Mouse (Mus musculus) liver, embryonic 11.5 days (tissue): ENCODE results near the gene Dna2. TPM values are rescaled to one million over a fixed set of nuclear protein-coding genes. Genes with fewer than 3 reads are reported as not detected.
A peak's percentile ranks its signal among the peaks of the same experiment; 100 is the strongest.

Experiments used
- ATAC-seq: fragments of 200-750 bp; cut with Nextera tagmentation; replicated peaks from 2 replicates; pipeline ENCODE4 v1.8.0; 2017; ENCODE audit warnings: moderate number of reproducible peaks, mild to moderate bottlenecking, moderate TSS enrichment, moderate library complexity; ENCODE audit not compliant: low FRiP score
- DNase-seq: peaks from one replicate; pipeline ENCODE4 v3.0.0-alpha.2; 2017; ENCODE audit warnings: low spot score
- H3K27ac ChIP-seq: fragments of 300-500 bp; sonication (generic); 2 replicates; pipeline ENCODE4 v1.5.1; 2014; ENCODE audit warnings: mild to moderate bottlenecking, low read depth, low read length, control low read depth
- H3K27me3 ChIP-seq: fragments of 300-500 bp; sonication (generic); replicated peaks from 2 replicates; pipeline ENCODE4 v1.6.1; 2014; ENCODE audit warnings: low read length, mixed read lengths; ENCODE audit not compliant: control insufficient read depth, insufficient read depth
- H3K36me3 ChIP-seq: fragments of 300-500 bp; sonication (generic); 2 replicates; pipeline ENCODE4 v1.6.1; 2014; ENCODE audit warnings: mild to moderate bottlenecking, low read length, moderate library complexity, mixed read lengths; ENCODE audit not compliant: control insufficient read depth, insufficient read depth
- H3K4me1 ChIP-seq: fragments of 300-500 bp; sonication (generic); replicated peaks from 2 replicates; pipeline ENCODE4 v1.6.1; 2014; ENCODE audit warnings: low read length, mixed read lengths; ENCODE audit not compliant: control insufficient read depth, insufficient read depth
- H3K4me2 ChIP-seq: fragments of 300-500 bp; sonication (generic); 2 replicates; pipeline ENCODE4 v1.6.1; 2014; ENCODE audit warnings: mild to moderate bottlenecking, control low read depth, moderate library complexity
- H3K4me3 ChIP-seq: fragments of 300-500 bp; sonication (generic); 2 replicates; pipeline ENCODE4 v1.5.1; 2014; ENCODE audit warnings: low read depth, low read length, control low read depth
- H3K9ac ChIP-seq: fragments of 300-500 bp; sonication (generic); 2 replicates; pipeline ENCODE4 v1.6.1; 2014; ENCODE audit warnings: low read depth, low read length, control low read depth
- H3K9me3 ChIP-seq: fragments of 300-500 bp; sonication (generic); 2 replicates; pipeline ENCODE4 v1.6.1; 2016; ENCODE audit warnings: low read length, inconsistent platforms, mixed read lengths; ENCODE audit not compliant: control insufficient read depth
- WGBS: fragments of 180-500 bp; shearing (Covaris S2); extraction: QIAGEN DNeasy Blood & Tissue Kit; methylation state at CpG from one replicate; pipeline ENCODE4 v1.1.7; 2014; 5-methylcytosine and 5-hydroxymethylcytosine counted together
- polyA plus RNA-seq: library from polyadenylated mRNA; unstranded; fragments of >200 nt; fragmentation: Nextera tagmentation; extraction: Ambion mirVana; gene quantifications from 2 replicates; pipeline ENCODE4 v1.2.1, GENCODE M21; 2014

The Dna2 gene
- polyA plus RNA-seq, 1 experiment from 2014 or later, result 58.1 TPM

DNA sequence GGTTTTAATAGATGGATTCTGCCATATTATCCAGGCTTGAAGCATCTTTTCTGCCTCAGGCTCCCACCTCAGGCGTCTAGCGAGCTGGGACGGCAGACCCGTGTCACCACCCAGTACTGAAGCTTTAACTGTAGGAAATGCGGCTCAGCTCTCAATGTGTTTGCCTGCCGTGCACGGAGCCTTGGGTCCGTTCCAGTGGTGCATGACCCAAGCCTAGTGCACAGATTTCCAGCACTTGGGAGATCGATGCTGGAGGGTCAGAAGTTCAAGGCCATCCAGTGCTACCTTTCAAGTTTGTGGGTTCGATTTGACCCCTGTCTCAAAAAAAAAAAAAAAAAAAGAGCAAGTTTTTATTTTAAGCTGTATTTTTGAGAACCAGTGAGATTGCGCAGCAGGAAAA is 19.0 kb downstream of the Dna2 start:
- 87% methylated on average over 11 of the region's 11 CpGs for WGBS
- Histone ChIP-seq H3K9me3 (no peaks in the 10 kb centered on the region), H3K27ac (no peak overlapping the region), H3K9ac (no peak overlapping the region), H3K4me3 (no peak overlapping the region), H3K27me3 (no peaks in the 10 kb centered on the region), H3K36me3 (peaks cover 60% of the 10 kb centered on the region), H3K4me2 (no peak overlapping the region), H3K4me1 (no peaks in the 10 kb centered on the region)
- no peak for ATAC-seq
- no peak for DNase-seq

DNA sequence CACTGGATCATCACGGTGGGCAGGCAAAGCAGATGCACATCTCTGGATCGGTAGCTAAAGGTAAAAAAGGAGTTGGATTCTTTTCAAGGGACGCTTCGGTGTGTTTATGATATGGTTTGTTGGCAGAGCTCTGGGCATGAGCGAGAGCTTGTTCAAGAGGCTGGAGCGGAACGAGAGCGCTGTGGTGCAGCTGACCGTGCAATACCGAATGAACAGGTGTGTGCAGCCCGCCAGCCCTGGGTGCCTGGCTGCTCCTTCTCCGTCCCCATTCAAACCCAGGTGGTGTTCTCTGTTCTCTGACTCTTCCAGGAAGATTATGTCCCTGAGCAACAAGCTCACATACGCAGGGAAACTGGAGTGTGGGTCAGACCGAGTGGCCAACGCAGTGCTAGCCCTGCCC is 19.5 kb downstream of the Dna2 start:
- WGBS, result 96% methylated on average over 15 of the region's 15 CpGs
- DNase-seq (no peak), ATAC-seq (no peak)
- Histone ChIP-seq H3K4me3 (no peak overlapping the region), H3K9me3 (no peaks in the 10 kb centered on the region), H3K27me3 (no peaks in the 10 kb centered on the region), H3K27ac (no peak overlapping the region), H3K36me3 (peaks cover 60% of the 10 kb centered on the region), H3K9ac (no peak overlapping the region), H3K4me1 (no peaks in the 10 kb centered on the region), H3K4me2 (no peak overlapping the region)

DNA sequence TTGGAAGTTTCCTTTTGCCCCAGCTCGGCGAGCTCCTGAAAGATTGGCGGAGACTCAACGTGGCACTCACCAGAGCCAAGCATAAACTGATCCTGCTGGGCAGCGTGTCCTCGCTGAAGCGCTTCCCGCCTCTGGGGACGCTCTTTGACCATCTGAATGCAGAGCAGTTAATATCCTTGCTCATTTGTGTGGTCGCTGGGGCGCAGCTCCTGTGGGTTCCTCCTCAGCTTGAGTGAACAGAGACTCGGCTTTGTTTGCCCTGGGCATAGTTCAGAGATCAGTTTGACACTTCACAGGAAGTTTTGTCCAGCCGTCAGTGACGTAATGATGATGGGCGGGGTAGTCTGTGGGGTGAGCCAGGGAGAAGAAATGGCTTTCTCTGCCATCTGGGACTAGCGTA is 25.0 kb downstream of the Dna2 start:
- no peak for DNase-seq
- H3K4me2 ChIP-seq, result no peak overlapping the region
- no peak overlapping the region for H3K4me3 ChIP-seq
- H3K9me3 ChIP-seq, result no peaks in the 10 kb centered on the region
- peaks cover 34% of the 10 kb centered on the region for H3K36me3 ChIP-seq
- 78% methylated on average over 16 of the region's 16 CpGs for WGBS
- no peak overlapping the region for H3K27ac ChIP-seq
- H3K4me1 ChIP-seq, result no peaks in the 10 kb centered on the region
- no peak overlapping the region for H3K9ac ChIP-seq
- H3K27me3 ChIP-seq, result no peaks in the 10 kb centered on the region
- ATAC-seq, result no peak; the same call in 1 of the 2 replicates

DNA sequence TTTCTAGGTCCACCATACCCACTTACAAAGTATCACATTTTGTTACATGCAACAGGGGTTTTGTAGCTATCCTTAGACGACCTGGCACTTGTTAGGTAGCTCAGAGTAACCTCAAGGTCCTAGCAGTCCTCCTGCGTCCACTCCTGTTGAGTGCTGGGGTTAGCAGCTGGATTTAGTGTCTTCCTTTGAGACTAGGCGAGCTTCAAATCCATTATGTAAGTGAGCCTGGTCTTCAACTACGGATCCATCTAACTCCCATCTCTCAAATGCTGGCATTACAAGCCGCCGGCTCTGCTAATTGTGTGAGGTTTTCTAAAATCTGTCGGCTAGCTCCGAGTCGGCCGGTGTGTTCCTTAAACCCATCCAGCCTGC is 32.8 kb downstream of the Dna2 start:
- Histone ChIP-seq H3K9ac (no peak overlapping the region), H3K27me3 (no peaks in the 10 kb centered on the region), H3K9me3 (no peaks in the 10 kb centered on the region), H3K36me3 (peaks cover 2% of the 10 kb centered on the region; the same call in 1 of the 2 replicates), H3K4me2 (peak overlapping the region; percentile 90), H3K27ac (no peak overlapping the region), H3K4me1 (no peaks in the 10 kb centered on the region; the same call in 1 of the 2 replicates), H3K4me3 (peak overlapping the region; percentile 93)
- ATAC-seq (no peak), DNase-seq (no peak)
- WGBS, result 16% methylated on average over 10 of the region's 10 CpGs

DNA sequence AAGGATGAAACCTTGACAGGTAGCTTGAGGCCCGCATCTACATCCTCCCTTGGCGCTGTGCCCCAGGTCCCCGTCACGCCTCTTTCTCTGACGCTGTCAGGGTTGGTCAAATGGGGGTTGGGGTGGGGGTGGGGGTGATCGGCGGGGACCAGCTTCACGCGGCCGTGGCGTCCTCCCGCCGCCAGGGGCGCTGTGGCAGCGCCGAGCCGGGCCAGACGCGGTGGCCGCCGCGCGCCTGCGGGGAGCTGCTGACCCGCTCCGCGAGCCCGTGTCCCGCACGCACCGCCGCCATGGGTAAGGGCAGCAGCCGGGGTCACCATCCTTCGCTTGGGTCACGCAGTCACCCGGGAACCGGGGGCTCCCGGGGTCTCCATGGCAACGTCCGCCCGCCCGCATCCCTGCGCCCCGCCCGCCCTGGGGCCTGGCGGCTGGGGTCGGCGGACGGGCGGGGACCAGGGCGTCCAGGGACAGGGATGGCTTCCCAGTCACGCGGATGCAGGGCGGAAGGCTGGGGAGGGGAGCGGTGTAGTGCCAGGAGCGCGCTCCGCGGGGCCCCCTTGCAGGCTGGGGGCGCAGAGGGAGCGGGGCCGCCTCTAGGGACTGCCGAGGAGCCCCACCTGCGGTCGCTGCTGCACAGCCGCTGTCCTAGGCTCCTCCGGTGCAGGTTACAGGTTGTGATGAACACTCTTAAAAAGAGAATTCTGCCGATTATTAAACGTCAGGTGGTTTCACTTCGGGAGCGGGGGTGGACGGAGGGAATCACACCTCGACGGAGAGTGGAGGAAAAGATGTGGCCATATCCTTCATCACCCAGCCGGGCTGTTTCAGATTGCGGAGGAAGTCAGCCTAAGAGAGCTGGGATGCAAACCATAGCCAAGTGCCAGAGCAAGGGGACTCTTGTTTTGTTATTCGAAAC is 33.5 kb downstream of the Dna2 start, which contains the start of gene Rufy2:
TSS of gene Rufy2 (plus strand) at position 185 of the 916 bp plus-strand sequence.
- Histone ChIP-seq H3K27ac (0 out of 2 replicates have a peak within 1 kb of the TSS, but pooled peaks have one; percentile 3), H3K9ac (peak within 1 kb of the TSS; percentile 81), H3K4me3 (peak within 1 kb of the TSS; percentile 93), H3K27me3 (no peaks in the 10 kb centered on the region), H3K9me3 (no peaks in the 10 kb centered on the region), H3K4me2 (peak within 1 kb of the TSS; percentile 90), H3K4me1 (no peaks in the 10 kb centered on the region; the same call in 1 of the 2 replicates), H3K36me3 (peaks cover 2% of the 10 kb centered on the region; the same call in 1 of the 2 replicates)
- DNase-seq (peak; percentile 83), ATAC-seq (peak; percentile 80)
- WGBS, result 1% methylated on average over 77 of the region's 77 CpGs

DNA sequence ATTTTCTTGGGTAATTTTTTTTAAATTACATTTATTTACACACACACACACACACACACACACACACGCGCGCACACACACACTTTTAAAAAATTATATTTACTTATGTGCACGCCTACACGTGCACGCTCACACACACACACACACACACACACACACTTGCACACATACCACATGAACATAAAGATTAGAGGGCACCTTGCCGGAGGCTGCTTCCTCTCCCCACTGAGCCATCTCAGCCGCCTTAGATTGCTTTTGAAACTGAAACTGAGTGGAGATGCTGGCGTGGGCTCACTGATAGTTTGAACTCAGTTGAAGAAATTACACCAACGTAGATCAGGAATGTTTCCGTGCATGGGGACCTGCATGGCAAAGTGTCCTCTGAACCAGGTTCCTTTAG is 37.2 kb downstream of the Dna2 start:
- DNase-seq, result no peak
- Histone ChIP-seq H3K27ac (no peak overlapping the region), H3K4me1 (no peaks in the 10 kb centered on the region; the same call in 1 of the 2 replicates), H3K4me2 (no peak overlapping the region), H3K4me3 (no peak overlapping the region), H3K36me3 (0 out of 2 replicates have a peak, but pooled peaks cover 5% of the 10 kb centered on the region), H3K9me3 (no peaks in the 10 kb centered on the region), H3K9ac (no peak overlapping the region), H3K27me3 (no peaks in the 10 kb centered on the region)
- no peak for ATAC-seq
- WGBS, result 90% methylated on average over 11 of the region's 11 CpGs

DNA sequence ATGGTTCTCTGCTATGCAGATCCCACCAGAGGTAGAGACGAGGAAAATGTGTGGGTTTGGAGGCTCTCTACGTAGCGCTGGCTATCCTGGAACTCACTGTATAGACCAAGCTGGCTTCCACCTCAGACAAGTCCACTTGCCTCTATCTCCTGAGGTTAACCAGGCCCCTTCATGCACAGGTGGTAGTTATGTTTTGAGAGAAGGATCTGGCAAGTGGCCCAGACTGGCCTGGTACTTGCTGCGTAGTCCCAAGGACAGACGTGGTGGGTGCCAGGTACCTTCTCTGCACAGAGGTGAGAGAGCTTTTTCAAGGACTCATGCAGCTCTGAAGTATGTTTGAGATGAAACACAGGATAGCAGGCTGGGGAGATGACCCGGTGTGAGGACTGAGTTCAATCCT is 37.7 kb downstream of the Dna2 start:
- DNase-seq, result no peak
- no peak overlapping the region for H3K9ac ChIP-seq
- no peak overlapping the region for H3K27ac ChIP-seq
- H3K36me3 ChIP-seq, result 0 out of 2 replicates have a peak, but pooled peaks cover 5% of the 10 kb centered on the region
- H3K4me3 ChIP-seq, result no peak overlapping the region
- no peaks in the 10 kb centered on the region; the same call in 1 of the 2 replicates for H3K4me1 ChIP-seq
- H3K27me3 ChIP-seq, result no peaks in the 10 kb centered on the region
- 89% methylated on average over 6 of the region's 6 CpGs for WGBS
- ATAC-seq, result no peak
- H3K9me3 ChIP-seq, result no peaks in the 10 kb centered on the region
- no peak overlapping the region for H3K4me2 ChIP-seq

DNA sequence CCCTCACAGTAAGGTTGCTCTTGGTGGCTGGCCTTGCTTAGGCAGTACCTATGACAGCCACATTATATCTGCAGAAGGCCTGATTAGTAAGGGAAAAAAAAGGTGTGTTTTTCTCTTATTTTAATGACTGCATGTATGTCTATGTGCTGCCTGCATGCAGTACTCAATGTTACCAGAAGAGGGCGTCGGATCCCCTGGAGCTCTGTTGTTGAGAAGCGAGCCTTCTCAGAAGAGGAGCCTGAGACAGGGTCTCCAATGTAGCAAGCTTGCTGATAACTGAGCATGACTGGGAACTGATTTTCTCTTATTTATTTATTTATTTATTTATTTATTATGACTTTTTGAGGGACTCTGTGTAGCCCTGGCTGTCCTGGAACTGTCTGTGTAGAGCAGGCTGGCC is 40.5 kb downstream of the Dna2 start:
- H3K4me1 ChIP-seq, result no peaks in the 10 kb centered on the region
- WGBS, result 21% methylated on average over 3 of the region's 3 CpGs
- H3K9me3 ChIP-seq, result no peaks in the 10 kb centered on the region
- H3K36me3 ChIP-seq, result 0 out of 2 replicates have a peak, but pooled peaks cover 8% of the 10 kb centered on the region
- no peak overlapping the region for H3K9ac ChIP-seq
- no peak overlapping the region for H3K4me3 ChIP-seq
- ATAC-seq (no peak), DNase-seq (no peak)
- no peak overlapping the region for H3K27ac ChIP-seq
- H3K27me3 ChIP-seq, result no peaks in the 10 kb centered on the region
- no peak overlapping the region for H3K4me2 ChIP-seq
